Mouse (Mus musculus) midbrain, embryonic 12.5 days (tissue): ENCODE measurements at regions not wholly inside any gene's neighbourhood (a gene's known extent, or its start where the extent isn't known, plus 50 kb on each side); places are given as distances from the start of the nearest gene placed in this dataset.

Experiments used
- ATAC-seq: fragments of 200-750 bp; cut with Nextera tagmentation; 2 replicates; pipeline ENCODE4 v1.8.0; 2017; ENCODE audit warnings: low read depth, moderate TSS enrichment, moderate library complexity; ENCODE audit not compliant: low FRiP score
- H3K27ac ChIP-seq: fragments of 300-500 bp; sonication (generic); replicated peaks from 2 replicates; pipeline ENCODE4 v1.5.1; 2016; ENCODE audit warnings: mild to moderate bottlenecking
- H3K27me3 ChIP-seq: fragments of 300-500 bp; sonication (generic); 2 replicates; pipeline ENCODE4 v1.6.1; 2016; ENCODE audit warnings: mild to moderate bottlenecking
- H3K36me3 ChIP-seq: fragments of 300-500 bp; sonication (generic); 2 replicates; pipeline ENCODE4 v1.6.1; 2016
- H3K4me1 ChIP-seq: fragments of 300-500 bp; sonication (generic); 2 replicates; pipeline ENCODE4 v1.6.1; 2016
- H3K4me2 ChIP-seq: fragments of 300-500 bp; sonication (generic); replicated peaks from 2 replicates; pipeline ENCODE4 v1.6.1; 2016; ENCODE audit warnings: mild to moderate bottlenecking, moderate library complexity
- H3K4me3 ChIP-seq: fragments of 300-500 bp; sonication (generic); 2 replicates; pipeline ENCODE4 v1.5.1; 2016; ENCODE audit warnings: mild to moderate bottlenecking
- H3K9ac ChIP-seq: fragments of 300-500 bp; sonication (generic); replicated peaks from 2 replicates; pipeline ENCODE4 v1.6.1; 2016; ENCODE audit warnings: mild to moderate bottlenecking, moderate library complexity
- H3K9me3 ChIP-seq: fragments of 300-500 bp; sonication (generic); 2 replicates; pipeline ENCODE4 v1.6.1; 2016; ENCODE audit warnings: mild to moderate bottlenecking
- WGBS: fragments of 180-500 bp; shearing (Covaris S2); methylation state at CpG from one replicate; pipeline ENCODE4 v1.1.7; 2016; 5-methylcytosine and 5-hydroxymethylcytosine counted together

DNA sequence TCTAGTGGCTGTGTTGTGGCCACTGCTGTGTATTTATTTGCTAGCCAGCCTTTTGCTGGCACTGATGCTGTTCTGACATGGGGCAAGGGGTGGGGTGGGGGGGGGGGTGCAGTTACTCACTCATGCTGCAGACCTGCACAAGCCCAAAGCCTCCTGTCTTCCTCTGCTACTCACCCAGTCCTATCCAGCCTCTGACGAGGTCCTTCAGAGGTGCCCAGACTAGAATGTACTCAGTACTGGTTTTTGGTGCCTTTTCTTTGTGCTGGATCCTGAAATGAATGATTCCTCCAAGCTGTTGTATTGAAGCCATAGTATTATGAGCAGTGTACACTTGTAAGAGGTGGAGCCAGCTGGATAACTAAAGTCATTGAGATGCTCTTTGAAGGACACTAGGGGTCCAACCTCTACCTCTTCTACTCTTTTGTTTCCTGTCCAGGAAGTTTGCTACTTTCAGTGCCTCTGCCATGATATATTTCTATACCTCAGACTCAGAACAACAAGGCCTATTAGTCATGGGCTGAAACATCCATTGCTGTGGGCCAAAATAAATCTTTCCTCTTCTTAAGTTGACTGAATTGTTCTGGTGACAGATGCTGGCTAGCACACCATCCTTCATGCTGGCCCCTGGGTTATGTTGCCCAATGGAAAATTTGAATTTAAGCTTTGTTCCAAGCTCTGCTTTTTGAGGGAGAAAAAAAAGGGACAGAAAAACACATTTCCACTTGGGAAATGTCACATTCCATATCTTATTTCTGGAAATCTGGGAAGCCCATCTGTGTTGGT, 128.1 kb upstream of the Gas1 start:
- no peak overlapping the region for H3K4me2 ChIP-seq
- no peaks in the 10 kb centered on the region for H3K36me3 ChIP-seq
- peaks cover 2% of the 10 kb centered on the region; the same call in 1 of the 2 replicates for H3K4me1 ChIP-seq
- 67% methylated on average over 1 of the region's 1 CpGs for WGBS
- no peak overlapping the region for H3K27ac ChIP-seq
- H3K9ac ChIP-seq = no peak overlapping the region
- no peaks in the 10 kb centered on the region for H3K9me3 ChIP-seq
- H3K27me3 ChIP-seq = no peaks in the 10 kb centered on the region
- H3K4me3 ChIP-seq = no peak overlapping the region
- no peak for ATAC-seq

- Histone ChIP-seq H3K4me1 (peaks cover 2% of the 10 kb centered on the region; the same call in 1 of the 2 replicates), H3K4me3 (no peak overlapping the region), H3K36me3 (no peaks in the 10 kb centered on the region), H3K9me3 (no peaks in the 10 kb centered on the region), H3K4me2 (no peak overlapping the region), H3K27me3 (no peaks in the 10 kb centered on the region), H3K27ac (no peak overlapping the region), H3K9ac (no peak overlapping the region)
- 76% methylated on average over 13 of the region's 13 CpGs for WGBS
- no peak for ATAC-seq
These were observed 131.1 kb upstream of the Gas1 start for GRCm38 (mm10) chr13:60308062-60308801.

GRCm38 (mm10) chr13:60309482-60309881, 132.3 kb upstream of the Gas1 start:
- Histone ChIP-seq H3K27me3 (no peaks in the 10 kb centered on the region), H3K36me3 (no peaks in the 10 kb centered on the region), H3K9ac (no peak overlapping the region), H3K9me3 (no peaks in the 10 kb centered on the region), H3K4me2 (no peak overlapping the region), H3K4me3 (no peak overlapping the region), H3K27ac (no peak overlapping the region), H3K4me1 (peaks cover 2% of the 10 kb centered on the region; the same call in 1 of the 2 replicates)
- no peak for ATAC-seq
- WGBS = 94% methylated on average over 12 of the region's 12 CpGs

DNA sequence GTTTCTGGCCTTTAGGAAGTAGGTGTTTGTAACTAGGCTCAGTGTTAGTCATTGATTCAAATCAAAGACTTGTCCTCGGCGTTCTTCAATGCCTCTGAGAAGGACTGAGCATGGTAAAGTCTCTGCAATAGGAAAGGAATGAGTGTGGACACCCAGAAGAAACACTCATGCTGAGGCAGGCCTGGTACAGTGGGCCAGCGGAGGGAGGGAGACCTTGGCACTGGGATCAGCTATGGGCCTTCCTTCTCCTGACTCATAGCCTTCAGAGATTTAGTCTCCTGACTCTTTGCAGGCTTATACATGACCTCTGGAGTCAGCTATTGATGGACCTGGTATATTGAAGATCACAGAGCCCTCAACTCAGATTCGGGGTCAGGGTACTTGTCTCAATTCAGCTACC, 132.8 kb upstream of the Gas1 start:
- no peak overlapping the region for H3K27ac ChIP-seq
- ATAC-seq = no peak
- peaks cover 2% of the 10 kb centered on the region; the same call in 1 of the 2 replicates for H3K4me1 ChIP-seq
- H3K9ac ChIP-seq = no peak overlapping the region
- 90% methylated on average over 4 of the region's 4 CpGs for WGBS
- H3K36me3 ChIP-seq = no peaks in the 10 kb centered on the region
- H3K27me3 ChIP-seq = no peaks in the 10 kb centered on the region
- no peak overlapping the region for H3K4me2 ChIP-seq
- no peak overlapping the region for H3K4me3 ChIP-seq
- no peaks in the 10 kb centered on the region for H3K9me3 ChIP-seq

DNA sequence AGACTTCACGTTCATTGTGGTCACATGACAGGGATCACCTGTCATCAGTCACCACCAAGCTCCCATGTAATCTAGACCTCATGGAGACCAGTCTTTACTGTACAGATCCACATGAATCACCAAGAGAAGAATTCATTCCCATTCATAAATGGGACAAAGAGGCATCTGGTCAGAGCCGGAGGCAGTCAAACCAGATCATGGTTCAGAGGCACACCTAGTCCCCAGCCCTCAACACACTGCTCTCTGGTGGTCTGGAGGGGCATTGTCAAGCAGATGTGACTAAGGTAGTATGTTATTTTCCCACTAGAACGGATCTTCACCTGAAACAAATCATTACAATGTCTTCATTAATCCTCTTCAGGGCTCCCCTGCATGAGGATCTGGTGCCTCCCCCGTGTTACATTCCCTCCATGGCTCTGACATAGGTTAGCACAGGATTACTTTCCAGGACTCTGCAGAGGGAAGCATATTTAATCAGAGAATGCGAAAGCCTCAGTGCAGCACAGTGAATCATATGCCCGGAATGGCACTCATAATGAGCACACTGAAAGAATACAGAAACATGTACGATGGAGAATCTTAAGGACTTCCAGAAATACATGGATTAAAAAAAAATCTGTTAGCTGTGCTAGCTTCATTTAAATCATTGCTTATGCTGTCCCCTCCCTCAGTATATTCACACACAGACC, 135.4 kb upstream of the Gas1 start:
- peaks cover 2% of the 10 kb centered on the region; the same call in 1 of the 2 replicates for H3K4me1 ChIP-seq
- H3K4me3 ChIP-seq = no peak overlapping the region
- H3K27ac ChIP-seq = no peak overlapping the region
- no peaks in the 10 kb centered on the region for H3K9me3 ChIP-seq
- WGBS = 81% methylated on average over 7 of the region's 7 CpGs
- no peak overlapping the region for H3K9ac ChIP-seq
- H3K4me2 ChIP-seq = no peak overlapping the region
- H3K36me3 ChIP-seq = no peaks in the 10 kb centered on the region
- H3K27me3 ChIP-seq = no peaks in the 10 kb centered on the region
- no peak for ATAC-seq

DNA sequence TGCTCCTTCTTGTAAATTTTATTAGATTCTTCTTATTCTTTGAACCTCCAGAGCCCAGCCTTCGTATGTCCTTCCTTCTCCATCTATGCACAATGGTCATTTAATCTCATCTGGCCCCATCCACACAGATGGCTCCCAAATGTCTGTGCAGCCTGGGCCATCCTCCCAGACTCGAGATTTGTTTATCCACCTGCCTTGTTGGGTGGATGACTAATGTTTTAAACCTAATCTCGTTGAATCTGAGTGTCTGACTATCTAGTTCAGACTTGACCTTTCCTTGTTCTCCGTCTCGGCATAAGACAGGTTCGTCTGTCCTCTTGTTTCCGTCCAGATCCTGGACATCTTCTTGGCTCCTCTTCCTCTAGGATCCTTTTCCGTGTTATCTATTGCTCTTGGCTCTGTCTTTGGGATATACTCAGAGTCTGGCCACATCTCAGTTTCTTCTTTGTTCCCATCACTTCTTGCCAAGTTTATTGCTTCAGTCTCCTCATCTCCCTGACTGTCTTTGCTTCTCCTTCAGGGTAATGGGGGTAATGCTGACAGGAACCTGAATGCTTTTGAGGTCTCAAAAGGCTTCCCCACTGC, 141.4 kb upstream of the Gas1 start:
- Histone ChIP-seq H3K9ac (no peak overlapping the region), H3K4me1 (no peaks in the 10 kb centered on the region), H3K4me2 (no peak overlapping the region), H3K9me3 (no peaks in the 10 kb centered on the region), H3K27ac (no peak overlapping the region), H3K27me3 (no peaks in the 10 kb centered on the region), H3K36me3 (no peaks in the 10 kb centered on the region), H3K4me3 (no peak overlapping the region)
- WGBS = 89% methylated on average over 8 of the region's 8 CpGs
- ATAC-seq = no peak

DNA sequence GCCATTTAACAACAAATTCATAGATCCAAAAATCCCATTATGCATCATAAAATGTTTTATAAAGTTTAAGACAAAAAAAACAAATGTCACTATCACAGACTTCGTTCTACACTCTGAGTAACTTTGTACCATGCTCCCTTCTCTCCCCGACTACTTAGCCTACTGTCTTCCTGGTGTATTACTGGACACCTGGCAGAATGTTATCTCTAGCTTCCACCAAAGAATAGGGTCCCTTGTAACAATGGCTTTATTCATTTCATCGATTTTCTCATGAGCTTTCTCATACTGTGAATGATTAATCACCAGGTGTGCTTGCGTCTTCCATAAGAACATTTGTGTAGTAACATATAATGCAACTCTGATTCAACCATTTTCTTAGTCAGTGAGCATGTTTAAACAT, 142.1 kb upstream of the Gas1 start:
- 86% methylated on average over 4 of the region's 4 CpGs for WGBS
- H3K4me1 ChIP-seq = no peaks in the 10 kb centered on the region

DNA sequence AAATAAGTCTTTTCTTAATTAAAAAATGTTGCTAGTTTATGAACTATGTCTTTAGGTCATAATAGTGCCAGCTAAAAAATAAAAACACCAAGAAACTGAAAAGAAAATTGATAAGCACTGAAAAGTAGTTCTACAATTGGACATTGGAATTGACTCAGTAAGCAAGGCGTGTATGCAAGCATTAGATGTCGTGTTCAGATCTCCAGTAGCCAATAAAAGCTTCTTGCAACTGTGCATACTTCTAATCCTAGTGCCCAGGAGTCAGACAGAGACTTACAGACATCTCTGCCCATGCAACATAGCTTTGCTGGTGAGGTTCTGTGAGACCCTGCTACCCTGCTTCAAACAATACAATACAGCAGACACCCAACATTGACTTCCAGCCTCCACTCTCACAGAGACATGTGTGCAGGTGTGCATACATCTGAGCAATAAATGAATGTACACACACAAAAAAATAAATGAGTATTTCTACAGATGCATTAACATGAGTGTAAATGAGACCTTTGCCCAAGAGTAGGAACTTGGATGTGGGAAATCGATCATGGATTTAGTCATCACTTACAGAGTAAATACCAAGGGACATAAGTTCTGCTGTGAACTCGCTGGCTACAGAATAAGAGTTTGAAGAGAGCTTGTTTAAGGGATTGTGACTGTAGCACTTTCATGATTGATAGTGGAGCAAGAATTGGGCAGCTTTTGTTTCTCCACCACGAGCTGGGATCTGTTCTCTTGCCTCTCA, 142.9 kb upstream of the Gas1 start:
- no peak for ATAC-seq
- 78% methylated on average over 5 of the region's 5 CpGs for WGBS
- Histone ChIP-seq H3K27me3 (no peaks in the 10 kb centered on the region), H3K36me3 (no peaks in the 10 kb centered on the region), H3K4me2 (no peak overlapping the region), H3K27ac (no peak overlapping the region), H3K4me3 (no peak overlapping the region), H3K9me3 (no peaks in the 10 kb centered on the region), H3K4me1 (no peaks in the 10 kb centered on the region), H3K9ac (no peak overlapping the region)

More for the DNA sequence above, 142.1 kb upstream of the Gas1 start:
- Histone ChIP-seq H3K9me3 (no peaks in the 10 kb centered on the region), H3K4me3 (no peak overlapping the region), H3K27me3 (no peaks in the 10 kb centered on the region), H3K36me3 (no peaks in the 10 kb centered on the region), H3K27ac (no peak overlapping the region), H3K4me2 (no peak overlapping the region), H3K9ac (no peak overlapping the region)
- ATAC-seq = no peak

- H3K4me1 ChIP-seq = no peaks in the 10 kb centered on the region
- H3K4me3 ChIP-seq = no peak overlapping the region
- ATAC-seq = no peak
- no peak overlapping the region for H3K9ac ChIP-seq
- no peak overlapping the region for H3K4me2 ChIP-seq
- peaks cover 6% of the 10 kb centered on the region; the same call in 1 of the 2 replicates for H3K9me3 ChIP-seq
- WGBS = 85% methylated on average over 3 of the region's 3 CpGs
- H3K36me3 ChIP-seq = no peaks in the 10 kb centered on the region
- H3K27me3 ChIP-seq = no peaks in the 10 kb centered on the region
- H3K27ac ChIP-seq = no peak overlapping the region
These were observed 145.4 kb upstream of the Gas1 start for GRCm38 (mm10) chr13:60322579-60322978.

GRCm38 (mm10) chr13:60330475-60331258, 153.5 kb upstream of the Gas1 start:
- WGBS = 85% methylated on average over 9 of the region's 9 CpGs
- Histone ChIP-seq H3K4me2 (no peak overlapping the region), H3K4me3 (no peak overlapping the region), H3K27ac (no peak overlapping the region), H3K9ac (no peak overlapping the region), H3K36me3 (no peaks in the 10 kb centered on the region), H3K4me1 (no peaks in the 10 kb centered on the region), H3K27me3 (no peaks in the 10 kb centered on the region), H3K9me3 (peaks cover 6% of the 10 kb centered on the region; the same call in 1 of the 2 replicates)
- ATAC-seq = no peak

DNA sequence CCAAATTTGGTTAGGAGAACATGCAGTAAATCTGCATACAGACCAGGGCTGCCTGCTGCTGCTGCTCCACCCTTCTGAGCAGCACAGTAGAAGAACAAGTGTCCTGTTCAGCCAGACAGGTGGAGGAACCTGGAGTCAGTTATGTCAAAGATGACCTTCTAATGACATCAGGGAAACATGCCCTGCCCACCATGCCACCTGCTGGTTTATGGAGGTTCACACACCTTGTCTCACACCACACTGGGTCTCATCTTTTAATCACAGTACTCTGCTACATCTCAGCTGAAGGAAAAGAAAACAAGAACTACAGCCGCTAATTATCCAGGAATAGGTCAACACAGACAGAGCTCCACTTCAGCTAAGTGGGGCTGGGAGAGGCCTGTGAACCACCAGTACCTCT, 159.0 kb upstream of the Gas1 start:
- no peak for ATAC-seq
- Histone ChIP-seq H3K9me3 (no peaks in the 10 kb centered on the region), H3K4me2 (no peak overlapping the region), H3K27ac (no peak overlapping the region), H3K9ac (no peak overlapping the region), H3K4me3 (no peak overlapping the region), H3K27me3 (no peaks in the 10 kb centered on the region), H3K4me1 (0 out of 2 replicates have a peak, but pooled peaks cover 6% of the 10 kb centered on the region), H3K36me3 (no peaks in the 10 kb centered on the region)
- 76% methylated on average over 1 of the region's 1 CpGs for WGBS
